Mouse (Mus musculus) telencephalon, adult 2 months (tissue): ENCODE results near the gene 2210017I01Rik.

Source experiments
- DNase-seq: peaks from one replicate; pipeline ENCODE4 v3.0.0-alpha.2; 2011; ENCODE audit warnings: low read depth, low spot score

The 2210017I01Rik gene

GRCm38 (mm10) chr3:92607392-92607791 lies at the start of gene 2210017I01Rik:
Gene 2210017I01Rik, minus strand, starts transcription at chr3:92607492.
- no peak for DNase-seq

- no peak for DNase-seq
Measured at GRCm38 (mm10) chr3:92656826-92657225, 49.5 kb upstream of the 2210017I01Rik start, which contains the start of gene Lce1b. Gene Lce1b, minus strand, starts transcription at chr3:92656926.

GRCm38 (mm10) chr3:92648207-92648606 lies 40.9 kb upstream of the 2210017I01Rik start, which contains the start of gene Lce1a1:
Gene Lce1a1, minus strand, starts transcription at chr3:92648307.
- no peak for DNase-seq

- no peak for DNase-seq
Measured at GRCm38 (mm10) chr3:92639854-92640253, 32.6 kb upstream of the 2210017I01Rik start.

- no peak for DNase-seq
Measured at GRCm38 (mm10) chr3:92638653-92638991, 31.3 kb upstream of the 2210017I01Rik start.

GRCm38 (mm10) chr3:92637745-92638652 lies 30.7 kb upstream of the 2210017I01Rik start:
- DNase-seq, result no peak

GRCm38 (mm10) chr3:92621560-92621959 lies 14.3 kb upstream of the 2210017I01Rik start, which contains the start of gene Lce6a:
Gene Lce6a, minus strand, starts transcription at chr3:92621660.
- DNase-seq, result no peak

- DNase-seq, result no peak
Measured at GRCm38 (mm10) chr3:92609804-92610203, 2.5 kb upstream of the 2210017I01Rik start.

- peak; percentile 2 for DNase-seq
Measured at GRCm38 (mm10) chr3:92602169-92602568, 5.1 kb downstream of the 2210017I01Rik start.

GRCm38 (mm10) chr3:92600456-92600855 lies 6.8 kb downstream of the 2210017I01Rik start:
- DNase-seq, result no peak

GRCm38 (mm10) chr3:92599973-92600372 lies 7.3 kb downstream of the 2210017I01Rik start:
- DNase-seq, result no peak

GRCm38 (mm10) chr3:92598429-92598828 lies 8.9 kb downstream of the 2210017I01Rik start:
- DNase-seq, result no peak

- no peak for DNase-seq
Measured at GRCm38 (mm10) chr3:92588858-92589257, 18.4 kb downstream of the 2210017I01Rik start, which contains the start of gene Smcp. Gene Smcp, minus strand, starts transcription at chr3:92588997.

GRCm38 (mm10) chr3:92587190-92587589 lies 20.1 kb downstream of the 2210017I01Rik start:
- DNase-seq, result no peak

GRCm38 (mm10) chr3:92585055-92585454 lies 22.2 kb downstream of the 2210017I01Rik start:
- DNase-seq, result no peak

- no peak for DNase-seq
Measured at GRCm38 (mm10) chr3:92583164-92583826, 24.0 kb downstream of the 2210017I01Rik start.

- no peak for DNase-seq
Measured at GRCm38 (mm10) chr3:92579508-92579907, 27.8 kb downstream of the 2210017I01Rik start.

GRCm38 (mm10) chr3:92578652-92579413 lies 28.5 kb downstream of the 2210017I01Rik start:
- no peak for DNase-seq

GRCm38 (mm10) chr3:92573449-92574041 lies 33.7 kb downstream of the 2210017I01Rik start, which contains the start of gene Ivl:
Gene Ivl, minus strand, starts transcription at chr3:92573735.
- no peak for DNase-seq

- no peak for DNase-seq
Measured at GRCm38 (mm10) chr3:92572514-92573155, 34.7 kb downstream of the 2210017I01Rik start.

- DNase-seq, result no peak
Measured at GRCm38 (mm10) chr3:92568752-92569151, 38.5 kb downstream of the 2210017I01Rik start.
